Mouse (Mus musculus) left cerebral cortex, postnatal 14 days (tissue): Measurements from ENCODE around the gene Rgr. TPM values are rescaled to one million over a fixed set of nuclear protein-coding genes. Genes with fewer than 3 reads are reported as not detected.
"Not testable (repeated sequence)": the region's sequence is repeated elsewhere in the genome, so short reads cannot be mapped to it uniquely, and the experiment has no call there.

ENCODE experiments used
- DNase-seq, 2 experiments: peaks; one replicate each; pipeline ENCODE4 v3.0.0; 2021 to 2022; ENCODE audit warnings: low spot score in 2 of 2, mixed read lengths in 1 of 2
- intact Hi-C: fragments of 180-260 bp; cut with DNase I; formaldehyde crosslinking; loops from one replicate; pipeline ENCODE4 v1.15.1; 2025
- total RNA-seq, 2 experiments: library from RNA; stranded (reverse); gene quantifications; 2 replicates each; pipeline ENCODE4 v1.2.3; 2021

The Rgr gene
- total RNA-seq, 2 experiments from 2014 or later, result not detected

DNA sequence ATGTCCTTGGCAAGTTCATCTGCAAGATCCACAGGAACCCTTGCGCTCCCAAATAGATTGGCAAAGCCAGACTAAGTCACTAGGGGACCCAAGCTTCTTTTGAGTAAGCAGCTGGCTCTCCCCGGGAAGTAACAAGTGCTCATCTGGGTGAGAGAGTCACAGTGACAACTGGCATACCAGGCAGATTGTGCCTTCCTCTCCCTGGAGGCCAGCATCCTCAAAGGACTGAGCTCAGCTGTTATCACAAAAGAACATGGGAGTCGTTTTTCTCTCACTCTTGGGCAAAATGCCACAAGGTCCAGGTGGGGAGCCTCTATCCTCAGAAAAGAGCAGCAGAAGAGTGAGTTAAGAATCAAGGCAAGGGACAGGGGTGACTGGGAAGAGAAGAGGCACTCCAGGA is 42.9 kb downstream of the Rgr start:
- intact Hi-C loops, result no loop called here
- no peak for DNase-seq

DNA sequence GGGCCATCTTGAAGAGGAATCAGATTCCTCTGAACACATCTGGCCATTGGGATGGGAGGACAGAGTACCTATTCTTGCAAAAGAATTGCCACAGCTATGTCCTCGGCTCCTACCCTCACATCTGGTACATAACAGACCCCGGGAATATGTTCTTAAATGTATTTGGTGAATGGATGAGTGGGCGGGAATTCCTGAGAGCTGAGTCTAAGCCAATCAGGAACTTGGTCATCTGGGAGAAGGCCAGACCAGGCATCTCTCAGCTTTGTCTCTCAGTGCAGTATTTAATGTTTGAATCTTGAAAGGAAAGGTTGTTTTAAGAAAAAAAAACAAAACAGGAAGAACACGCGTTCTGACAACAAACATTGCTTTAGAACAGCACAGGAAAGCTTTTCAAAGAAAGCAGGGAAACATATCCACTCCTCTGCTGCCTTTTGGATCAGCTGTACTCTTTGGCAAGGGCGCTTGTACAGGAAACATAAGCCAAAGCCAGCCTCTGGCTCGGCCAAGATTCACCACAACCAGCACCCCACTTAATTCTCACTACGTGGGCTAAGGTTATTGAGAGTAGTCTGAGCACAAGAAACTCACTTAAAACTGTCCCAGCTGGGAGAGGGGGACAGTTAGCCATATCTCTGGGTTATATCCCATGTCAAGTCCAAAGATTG is 45.2 kb downstream of the Rgr start:
- intact Hi-C loops, result no loop called here
- no peak for DNase-seq

DNA sequence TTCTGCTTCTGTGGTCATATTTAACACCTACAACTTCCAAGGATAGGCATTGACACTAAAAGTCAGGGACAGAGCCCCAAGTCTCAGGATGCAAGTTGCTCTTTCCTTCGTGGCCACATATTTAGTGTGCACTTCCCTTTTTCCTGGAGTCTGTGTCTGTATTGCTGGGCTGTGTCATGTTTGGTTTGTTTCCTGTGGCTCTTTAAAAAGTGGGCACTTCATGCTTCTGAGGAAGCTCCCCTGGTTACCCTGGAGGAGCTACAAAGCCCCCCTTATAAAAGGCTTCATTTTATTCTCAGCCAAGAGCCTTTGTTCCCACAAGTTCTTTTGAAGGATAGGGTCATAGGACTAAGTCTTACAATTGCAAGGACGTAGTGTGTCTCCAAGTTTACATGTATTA is 45.9 kb downstream of the Rgr start:
- DNase-seq, result no peak
- intact Hi-C loops, result no loop called here

GRCm38 (mm10) chr14:37000780-37001179 is 48.0 kb downstream of the Rgr start:
- DNase-seq, intact Hi-C loops: not testable (repeated sequence)

DNA sequence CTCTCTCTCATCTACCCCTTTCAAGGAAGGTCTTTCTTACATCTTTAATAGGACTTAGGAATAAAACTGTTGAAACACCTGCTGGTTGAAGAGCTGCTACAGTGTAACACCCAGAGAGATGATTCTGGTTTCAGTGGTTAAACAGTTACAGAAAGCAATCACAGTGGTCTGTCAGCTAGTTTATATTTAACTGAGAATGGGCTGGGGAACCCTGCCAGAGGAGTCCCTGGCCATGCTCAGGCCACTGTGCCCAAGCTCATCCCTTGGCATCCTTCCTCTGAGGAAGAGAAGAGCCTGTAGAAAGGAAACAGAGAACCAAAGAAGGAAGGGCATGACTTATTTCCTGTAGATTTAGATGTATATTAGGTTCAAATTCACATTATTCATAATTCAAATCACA is 59.0 kb downstream of the Rgr start:
- intact Hi-C loops, result no loop called here
- DNase-seq, result no peak

GRCm38 (mm10) chr14:36985693-36986092 is 63.1 kb downstream of the Rgr start:
- intact Hi-C loops, result no loop called here
- no peak for DNase-seq

Other genes starting within 250 kb of the Rgr start
- 10 to 100 TPM; 83.4 to 91.2 TPM for gene Ccser2, start 80.2 kb downstream of the Rgr start, total RNA-seq
- under 1 TPM in 1 of 2 experiments, not detected in 1; 0.06 TPM for gene Lrit1, start 5.9 kb upstream of the Rgr start, total RNA-seq
- gene Lrit2, start 19.0 kb upstream of the Rgr start, total RNA-seq, result not detected
- 10 to 100 TPM in 1 of 2 experiments, 1 to 10 TPM in 1; 10.0 to 12.5 TPM for gene Cdhr1, start 49.4 kb upstream of the Rgr start, total RNA-seq
- gene 2610528A11Rik, start 65.1 kb upstream of the Rgr start, total RNA-seq, result under 1 TPM; 0.68 to 0.90 TPM
- gene Ghitm, start 86.3 kb upstream of the Rgr start, total RNA-seq, result 100 to 1,000 TPM; 347 to 353 TPM